Mouse (Mus musculus) erythroblast, embryonic 14.5 days (primary cell): ENCODE data around the gene Cand1.

Experiments
- GATA1 ChIP-seq: IDR thresholded peaks from 2 replicates; pipeline ENCODE4 v1.6.1; 2012; ENCODE audit warnings: low read length, inconsistent platforms, mixed read lengths
- TAL1 ChIP-seq: IDR thresholded peaks from 3 replicates; pipeline ENCODE4 v1.6.1; 2012; ENCODE audit warnings: low read length, inconsistent platforms, mixed read lengths

GRCm38 (mm10) chr10:119272005-119272404, 32.1 kb upstream of the Cand1 start:
- TF ChIP-seq TAL1 (no peak), GATA1 (no peak)
